Mouse (Mus musculus): ENCODE measurements at regions not wholly inside any gene's neighbourhood (a gene's known extent, or its start where the extent isn't known, plus 50 kb on each side); places are given as distances from the start of the nearest gene placed in this dataset.

GRCm38 (mm10) chr5:148716633-148717032 lies 164.0 kb upstream of the Ubl3 start:
- Histone ChIP-seq H3K4me1 (ENCODE audit: control insufficient read depth, insufficient read depth, low read length) (no peaks in the 10 kb centered on the region), H3K4me3 (ENCODE audit: low read depth, low read length) (no peak overlapping the region), H3K4me2 (ENCODE audit: low read depth, low read length) (no peak overlapping the region), H3K9ac (replicated peaks; ENCODE audit: low read length) (no peak overlapping the region), H3K9me3 (replicated peaks; ENCODE audit: control insufficient read depth, low read length) (no peaks in the 10 kb centered on the region; the same call in 1 of the 2 replicates), H3K27me3 (ENCODE audit: control insufficient read depth, insufficient read depth, low read length) (no peaks in the 10 kb centered on the region), H3K36me3 (replicated peaks; ENCODE audit: control insufficient read depth, insufficient read depth, low read depth, low read length) (no peaks in the 10 kb centered on the region), H3K27ac (replicated peaks; ENCODE audit: low read depth, low read length) (no peak overlapping the region)
- ATAC-seq (replicated peaks; ENCODE audit: insufficient number of reproducible peaks, low FRiP score, low TSS enrichment, low read depth) (no peak), DNase-seq (ENCODE audit: low spot score) (no peak)
- 89% methylated on average over 6 of the region's 6 CpGs for WGBS

- Histone ChIP-seq H3K4me1 (ENCODE audit: control insufficient read depth, insufficient read depth, low read length) (no peaks in the 10 kb centered on the region), H3K36me3 (replicated peaks; ENCODE audit: control insufficient read depth, insufficient read depth, low read depth, low read length) (no peaks in the 10 kb centered on the region), H3K27me3 (ENCODE audit: control insufficient read depth, insufficient read depth, low read length) (no peaks in the 10 kb centered on the region), H3K9me3 (replicated peaks; ENCODE audit: control insufficient read depth, low read length) (no peaks in the 10 kb centered on the region; the same call in 1 of the 2 replicates), H3K4me2 (ENCODE audit: low read depth, low read length) (no peak overlapping the region), H3K9ac (replicated peaks; ENCODE audit: low read length) (no peak overlapping the region), H3K4me3 (ENCODE audit: low read depth, low read length) (no peak overlapping the region), H3K27ac (replicated peaks; ENCODE audit: low read depth, low read length) (no peak overlapping the region)
- ATAC-seq (replicated peaks; ENCODE audit: insufficient number of reproducible peaks, low FRiP score, low TSS enrichment, low read depth) (no peak), DNase-seq (ENCODE audit: low spot score) (no peak)
- 79% methylated on average over 15 of the region's 15 CpGs for WGBS
These were observed 162.8 kb upstream of the Ubl3 start for GRCm38 (mm10) chr5:148715218-148715991.

DNA sequence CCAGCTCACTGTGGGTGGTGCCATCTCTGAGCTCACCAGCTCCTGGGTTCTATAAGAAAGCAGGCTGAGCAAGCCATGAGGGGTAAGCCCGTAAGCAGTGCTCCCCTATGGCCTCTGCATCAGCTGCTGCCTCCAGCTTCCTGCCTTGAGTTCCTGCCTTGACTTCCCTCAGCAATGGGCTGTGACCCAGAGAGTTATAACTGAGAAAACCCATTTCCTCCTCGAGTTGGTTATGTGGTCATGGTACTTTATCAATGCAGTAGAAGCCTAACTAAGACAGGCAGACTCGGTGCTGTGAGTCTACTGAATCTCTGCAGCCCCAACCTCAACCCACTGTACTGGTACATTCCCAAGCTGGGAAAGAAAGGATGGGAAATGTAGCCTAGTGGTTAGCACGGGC lies 162.2 kb upstream of the Ubl3 start:
- Histone ChIP-seq H3K36me3 (replicated peaks; ENCODE audit: control insufficient read depth, insufficient read depth, low read depth, low read length) (no peaks in the 10 kb centered on the region), H3K27me3 (ENCODE audit: control insufficient read depth, insufficient read depth, low read length) (no peaks in the 10 kb centered on the region), H3K4me1 (ENCODE audit: control insufficient read depth, insufficient read depth, low read length) (no peaks in the 10 kb centered on the region), H3K9ac (replicated peaks; ENCODE audit: low read length) (no peak overlapping the region), H3K4me2 (ENCODE audit: low read depth, low read length) (no peak overlapping the region), H3K9me3 (replicated peaks; ENCODE audit: control insufficient read depth, low read length) (no peaks in the 10 kb centered on the region; the same call in 1 of the 2 replicates), H3K27ac (replicated peaks; ENCODE audit: low read depth, low read length) (no peak overlapping the region), H3K4me3 (ENCODE audit: low read depth, low read length) (no peak overlapping the region)
- 78% methylated on average over 4 of the region's 4 CpGs for WGBS
- DNase-seq (ENCODE audit: low spot score) (no peak), ATAC-seq (replicated peaks; ENCODE audit: insufficient number of reproducible peaks, low FRiP score, low TSS enrichment, low read depth) (no peak)

GRCm38 (mm10) chr5:148713796-148714195 lies 161.2 kb upstream of the Ubl3 start:
- no peaks in the 10 kb centered on the region for H3K36me3 ChIP-seq (replicated peaks; ENCODE audit: control insufficient read depth, insufficient read depth, low read depth, low read length)
- no peaks in the 10 kb centered on the region for H3K4me1 ChIP-seq (ENCODE audit: control insufficient read depth, insufficient read depth, low read length)
- no peaks in the 10 kb centered on the region; the same call in 1 of the 2 replicates for H3K9me3 ChIP-seq (replicated peaks; ENCODE audit: control insufficient read depth, low read length)
- no peak overlapping the region for H3K4me3 ChIP-seq (ENCODE audit: low read depth, low read length)
- H3K9ac ChIP-seq (replicated peaks; ENCODE audit: low read length) = no peak overlapping the region
- 82% methylated on average over 5 of the region's 5 CpGs for WGBS
- H3K4me2 ChIP-seq (ENCODE audit: low read depth, low read length) = no peak overlapping the region
- no peaks in the 10 kb centered on the region for H3K27me3 ChIP-seq (ENCODE audit: control insufficient read depth, insufficient read depth, low read length)
- no peak for ATAC-seq (replicated peaks; ENCODE audit: insufficient number of reproducible peaks, low FRiP score, low TSS enrichment, low read depth)
- no peak for DNase-seq (ENCODE audit: low spot score)
- no peak overlapping the region for H3K27ac ChIP-seq (replicated peaks; ENCODE audit: low read depth, low read length)

DNA sequence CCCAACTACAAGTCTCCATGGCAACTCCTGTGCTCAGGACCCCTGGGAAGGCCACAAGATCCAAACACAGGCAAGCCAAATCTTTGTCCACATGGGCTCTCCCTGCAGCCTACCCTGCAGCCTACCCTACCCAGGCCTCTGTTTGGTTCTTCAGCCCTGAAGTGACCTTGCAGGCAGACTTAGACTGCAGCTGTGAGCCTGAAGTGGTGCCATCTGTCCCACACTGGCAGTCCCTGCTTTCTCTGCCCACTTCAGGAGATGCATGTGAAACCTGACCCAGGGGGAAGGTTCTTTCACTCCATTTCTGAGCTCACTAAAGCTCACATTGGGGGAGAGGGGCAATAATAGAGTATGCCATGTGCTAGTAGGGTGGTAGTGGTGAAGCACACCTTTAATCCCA lies 160.4 kb upstream of the Ubl3 start:
- no peak for DNase-seq (ENCODE audit: low spot score)
- Histone ChIP-seq H3K27me3 (ENCODE audit: control insufficient read depth, insufficient read depth, low read length) (no peaks in the 10 kb centered on the region), H3K9me3 (replicated peaks; ENCODE audit: control insufficient read depth, low read length) (no peaks in the 10 kb centered on the region), H3K27ac (replicated peaks; ENCODE audit: low read depth, low read length) (no peak overlapping the region), H3K9ac (replicated peaks; ENCODE audit: low read length) (no peak overlapping the region), H3K4me2 (ENCODE audit: low read depth, low read length) (no peak overlapping the region), H3K36me3 (replicated peaks; ENCODE audit: control insufficient read depth, insufficient read depth, low read depth, low read length) (no peaks in the 10 kb centered on the region), H3K4me1 (ENCODE audit: control insufficient read depth, insufficient read depth, low read length) (no peaks in the 10 kb centered on the region), H3K4me3 (ENCODE audit: low read depth, low read length) (no peak overlapping the region)
- ATAC-seq (replicated peaks; ENCODE audit: insufficient number of reproducible peaks, low FRiP score, low TSS enrichment, low read depth) = no peak

GRCm38 (mm10) chr5:148711570-148711969 lies 159.0 kb upstream of the Ubl3 start:
- Histone ChIP-seq H3K4me3 (ENCODE audit: low read depth, low read length) (no peak overlapping the region), H3K4me1 (ENCODE audit: control insufficient read depth, insufficient read depth, low read length) (no peaks in the 10 kb centered on the region), H3K27ac (replicated peaks; ENCODE audit: low read depth, low read length) (no peak overlapping the region), H3K36me3 (replicated peaks; ENCODE audit: control insufficient read depth, insufficient read depth, low read depth, low read length) (no peaks in the 10 kb centered on the region), H3K4me2 (ENCODE audit: low read depth, low read length) (no peak overlapping the region), H3K27me3 (ENCODE audit: control insufficient read depth, insufficient read depth, low read length) (no peaks in the 10 kb centered on the region), H3K9me3 (replicated peaks; ENCODE audit: control insufficient read depth, low read length) (no peaks in the 10 kb centered on the region), H3K9ac (replicated peaks; ENCODE audit: low read length) (no peak overlapping the region)
- ATAC-seq (replicated peaks; ENCODE audit: insufficient number of reproducible peaks, low FRiP score, low TSS enrichment, low read depth) = no peak
- no peak for DNase-seq (ENCODE audit: low spot score)
- 79% methylated on average over 5 of the region's 5 CpGs for WGBS

- H3K36me3 ChIP-seq (replicated peaks; ENCODE audit: control insufficient read depth, insufficient read depth, low read depth, low read length) = no peaks in the 10 kb centered on the region
- H3K27ac ChIP-seq (replicated peaks; ENCODE audit: low read depth, low read length) = no peak overlapping the region
- H3K27me3 ChIP-seq (ENCODE audit: control insufficient read depth, insufficient read depth, low read length) = no peaks in the 10 kb centered on the region
- no peaks in the 10 kb centered on the region for H3K9me3 ChIP-seq (replicated peaks; ENCODE audit: control insufficient read depth, low read length)
- DNase-seq (ENCODE audit: low spot score) (no peak), ATAC-seq (replicated peaks; ENCODE audit: insufficient number of reproducible peaks, low FRiP score, low TSS enrichment, low read depth) (no peak)
- H3K9ac ChIP-seq (replicated peaks; ENCODE audit: low read length) = no peak overlapping the region
- H3K4me3 ChIP-seq (ENCODE audit: low read depth, low read length) = no peak overlapping the region
- WGBS = 41% methylated on average over 10 of the region's 10 CpGs
- no peak overlapping the region for H3K4me2 ChIP-seq (ENCODE audit: low read depth, low read length)
- H3K4me1 ChIP-seq (ENCODE audit: control insufficient read depth, insufficient read depth, low read length) = no peaks in the 10 kb centered on the region
These were observed 156.7 kb upstream of the Ubl3 start for GRCm38 (mm10) chr5:148709111-148709771.

GRCm38 (mm10) chr5:148708014-148708741 lies 155.6 kb upstream of the Ubl3 start:
- no peak for DNase-seq (ENCODE audit: low spot score)
- H3K27me3 ChIP-seq (ENCODE audit: control insufficient read depth, insufficient read depth, low read length) = no peaks in the 10 kb centered on the region
- H3K4me1 ChIP-seq (ENCODE audit: control insufficient read depth, insufficient read depth, low read length) = peaks cover 4% of the 10 kb centered on the region; the same call in 1 of the 2 replicates

More at GRCm38 (mm10) chr5:148708014-148708741, 155.6 kb upstream of the Ubl3 start:
- H3K27ac ChIP-seq (replicated peaks; ENCODE audit: low read depth, low read length) = no peak overlapping the region
- 23% methylated on average over 11 of the region's 11 CpGs for WGBS
- no peak overlapping the region for H3K9ac ChIP-seq (replicated peaks; ENCODE audit: low read length)
- no peak; the same call in 1 of the 2 replicates for ATAC-seq (replicated peaks; ENCODE audit: insufficient number of reproducible peaks, low FRiP score, low TSS enrichment, low read depth)
- H3K4me3 ChIP-seq (ENCODE audit: low read depth, low read length) = no peak overlapping the region
- no peak overlapping the region for H3K4me2 ChIP-seq (ENCODE audit: low read depth, low read length)
- no peaks in the 10 kb centered on the region for H3K9me3 ChIP-seq (replicated peaks; ENCODE audit: control insufficient read depth, low read length)
- H3K36me3 ChIP-seq (replicated peaks; ENCODE audit: control insufficient read depth, insufficient read depth, low read depth, low read length) = no peaks in the 10 kb centered on the region
